Mouse (Mus musculus) forelimb bud, embryonic 11.5 days (tissue): ENCODE results near the gene Lrrc71.

Experiments used
- DNase-seq: peaks from one replicate; pipeline ENCODE4 v3.0.0-alpha.2; 2012; ENCODE audit warnings: low read depth, low spot score

Lrrc71 gene

GRCm38 (mm10) chr3:87724556-87724955 lies 23.9 kb downstream of the Lrrc71 start:
- DNase-seq, result no peak

GRCm38 (mm10) chr3:87718525-87718924 lies 29.9 kb downstream of the Lrrc71 start:
- DNase-seq, result no peak
